Mouse (Mus musculus) adrenal gland, postnatal 36 days (tissue): ENCODE data around the gene Ppp3cb. TPM values are rescaled to one million over a fixed set of nuclear protein-coding genes. Genes with fewer than 3 reads are reported as not detected.

Source experiments
- DNase-seq, 2 experiments: peaks; one replicate each; pipeline ENCODE4 v3.0.0; 2021; ENCODE audit warnings: mixed read lengths in 1 of 2
- total RNA-seq, 2 experiments: library from RNA; stranded (reverse); gene quantifications; 2 replicates each; pipeline ENCODE4 v1.2.3; 2021

The Ppp3cb gene
- total RNA-seq, 2 experiments from 2014 or later: 66.8 to 67.6 TPM

DNA sequence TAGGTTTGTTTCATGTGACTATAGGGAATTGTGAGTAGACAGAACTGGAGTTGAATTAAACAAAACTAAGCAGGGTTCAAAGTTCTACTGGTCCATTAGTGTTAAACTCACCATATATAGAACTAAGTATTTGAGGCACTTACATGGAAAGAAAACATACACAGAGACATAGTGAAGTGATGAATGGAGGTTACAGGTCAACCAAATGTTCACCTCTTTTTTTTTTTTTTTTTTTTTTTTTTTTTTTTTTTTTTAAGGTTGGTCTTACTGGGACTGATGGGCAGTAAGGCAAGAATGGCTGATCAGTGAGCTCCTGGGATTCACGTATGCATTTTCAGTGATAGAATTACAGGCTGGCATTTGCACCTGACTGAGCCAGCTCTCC, 66.2 kb downstream of the Ppp3cb start:
- no peak for DNase-seq

DNA sequence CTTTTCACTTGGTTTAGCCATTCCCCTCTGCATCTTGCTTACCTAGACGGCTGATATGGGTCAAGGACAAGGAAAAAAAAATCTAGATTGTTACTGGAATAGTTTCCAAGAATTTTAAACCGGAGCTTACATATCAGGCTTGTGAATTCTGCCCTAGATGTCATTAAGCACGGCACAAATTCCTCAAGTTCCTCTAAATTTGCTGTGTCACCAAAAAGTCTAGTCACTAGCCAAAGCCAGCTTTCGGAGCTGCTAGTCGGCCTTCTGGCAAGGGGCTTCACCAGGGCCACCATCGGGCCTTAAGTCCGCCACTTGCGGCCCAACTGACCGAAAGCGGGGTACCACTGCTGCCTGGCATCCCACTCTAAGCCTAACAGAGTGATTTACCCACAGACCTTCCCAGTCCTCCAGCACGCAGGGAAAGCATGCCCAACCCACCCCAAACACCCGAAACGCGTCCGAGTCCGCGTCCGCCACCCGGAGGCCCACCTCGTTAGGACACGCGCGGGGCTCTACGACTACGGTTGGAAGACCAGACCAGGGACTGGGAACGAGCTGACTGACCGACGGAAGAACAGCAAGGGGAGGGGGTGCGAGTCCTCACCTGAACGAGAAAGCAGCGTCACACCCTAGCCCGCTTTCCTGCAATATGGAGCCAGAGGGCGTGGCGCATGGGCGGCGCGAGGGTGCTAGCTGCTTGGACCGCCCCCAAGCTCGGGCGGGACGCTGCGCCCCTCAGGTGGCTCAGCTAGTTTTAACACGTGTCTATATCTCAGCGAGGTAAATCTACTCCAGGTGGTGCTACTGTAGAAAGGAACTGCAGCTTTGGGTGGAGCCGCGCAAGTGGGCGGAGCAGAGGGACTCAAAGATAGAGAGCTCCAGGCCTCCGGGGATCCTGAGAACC, 66.8 kb downstream of the Ppp3cb start, which contains the start of gene Anxa7:
Gene Anxa7, minus strand, starts transcription at position 843 of the 904 bp plus-strand sequence.
- DNase-seq: peak; percentile 86 to 87

DNA sequence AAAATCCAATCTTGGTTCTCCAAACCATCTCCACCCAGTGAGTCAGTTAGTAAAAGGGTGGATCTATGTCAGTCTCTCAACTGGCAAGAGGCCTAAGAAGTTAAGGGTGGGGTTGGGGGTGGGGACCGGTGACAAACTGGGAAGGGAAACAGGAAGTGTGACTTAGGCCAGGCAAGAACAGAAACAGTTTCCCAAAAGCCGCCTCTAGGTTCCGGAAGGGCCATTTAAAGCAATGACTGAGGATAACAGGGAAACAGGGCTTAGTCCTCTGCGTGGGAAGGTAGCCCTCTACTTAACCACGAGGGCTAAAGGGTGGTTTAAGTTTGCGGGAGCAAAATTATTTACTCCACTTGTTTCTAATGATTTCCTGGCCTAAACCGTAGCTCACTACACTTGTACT, 67.6 kb downstream of the Ppp3cb start:
- DNase-seq: peak; percentile 54 to 67

DNA sequence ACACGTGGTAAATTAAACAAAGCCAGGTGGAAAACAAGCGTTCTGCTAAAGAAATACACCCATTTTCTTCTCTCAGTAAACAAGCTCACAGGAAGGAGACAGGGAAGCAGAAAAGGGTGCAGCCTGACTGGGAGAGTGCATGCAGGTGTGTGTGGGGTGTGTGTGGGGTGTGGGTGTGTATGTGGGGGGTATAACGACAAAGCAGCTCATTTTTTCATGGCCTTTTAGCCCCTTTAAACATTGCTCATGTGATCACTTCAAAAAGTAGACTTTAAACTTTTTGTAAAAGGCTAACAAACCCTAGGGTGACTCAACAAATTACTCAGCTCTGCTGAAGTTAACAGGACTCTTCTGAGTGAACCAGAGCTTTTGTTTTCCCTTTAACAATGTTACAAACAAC, 68.0 kb downstream of the Ppp3cb start:
- DNase-seq: no peak

DNA sequence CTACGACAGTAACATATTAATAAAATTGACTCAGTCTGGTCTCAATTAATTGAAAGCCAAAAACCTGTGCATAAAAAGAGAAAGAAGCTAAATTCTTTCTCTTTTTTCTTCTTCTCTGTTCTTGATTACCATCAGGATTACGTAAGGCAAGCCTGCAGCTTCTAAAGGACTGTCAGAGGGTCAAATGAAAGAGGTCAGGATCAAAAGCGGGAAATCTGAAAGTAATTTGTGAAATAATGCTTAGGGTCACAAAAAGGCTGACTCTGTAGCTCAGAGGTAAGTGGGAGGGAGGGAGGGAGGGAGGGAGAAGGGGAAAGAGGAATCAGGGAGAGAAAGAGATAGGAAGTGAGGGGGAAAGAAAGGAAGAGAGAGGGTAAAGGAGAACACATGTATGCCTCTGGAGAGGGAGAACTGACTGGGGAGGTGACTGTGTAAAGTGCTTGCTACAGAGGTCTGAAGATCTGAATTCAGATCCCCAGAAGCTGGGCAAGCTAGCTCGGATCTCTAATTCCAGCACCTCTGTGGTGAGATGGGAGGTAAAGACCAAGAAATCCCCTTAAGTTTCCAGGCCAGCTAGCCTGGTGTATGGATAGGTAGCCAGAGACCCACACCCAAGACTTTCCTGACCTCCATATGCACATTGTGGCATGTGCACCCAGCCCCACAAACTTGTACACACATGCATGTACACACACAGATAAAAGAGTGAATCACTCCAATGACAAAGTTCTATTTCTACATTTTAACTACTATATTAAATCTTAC, 68.9 kb downstream of the Ppp3cb start:
- no peak for DNase-seq

DNA sequence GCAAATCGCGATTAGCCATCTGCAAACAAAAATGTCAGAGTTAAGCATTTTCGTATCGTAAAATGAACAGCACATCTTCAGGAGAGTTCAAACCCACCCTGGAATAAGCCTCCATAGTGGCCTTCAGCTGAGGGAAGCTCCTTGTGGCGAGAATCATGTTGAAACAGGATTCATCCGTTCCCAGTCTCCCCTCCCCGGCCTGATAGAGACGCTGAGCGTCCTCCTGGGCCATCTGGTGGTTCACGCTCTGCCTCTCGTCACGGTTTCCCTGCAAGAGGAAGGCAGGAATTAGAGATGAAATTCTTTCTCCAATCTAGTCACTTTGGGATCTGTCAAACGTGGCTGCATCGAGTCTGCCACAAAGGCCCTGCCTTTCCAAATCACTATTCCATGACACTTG, 86.2 kb downstream of the Ppp3cb start:
- no peak for DNase-seq

DNA sequence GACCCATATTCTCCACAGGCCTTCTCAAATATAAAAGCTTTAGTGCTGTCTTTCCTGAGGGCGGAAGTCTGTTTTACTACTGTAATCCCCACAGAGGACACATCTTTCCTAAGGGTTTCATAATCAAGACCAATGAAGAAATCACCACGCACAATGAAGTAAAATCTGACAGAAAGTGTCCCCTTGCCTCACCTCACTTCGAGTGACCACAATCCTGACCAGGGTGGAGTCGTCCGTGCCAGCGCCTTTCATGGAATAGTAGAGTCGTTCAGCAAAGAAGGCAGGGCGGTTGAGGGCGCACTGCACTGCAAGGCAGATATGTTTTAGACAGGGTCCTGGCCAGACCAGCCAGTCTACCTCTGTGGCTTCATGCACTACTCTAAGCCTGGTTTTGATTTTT, 88.0 kb downstream of the Ppp3cb start:
- no peak for DNase-seq

DNA sequence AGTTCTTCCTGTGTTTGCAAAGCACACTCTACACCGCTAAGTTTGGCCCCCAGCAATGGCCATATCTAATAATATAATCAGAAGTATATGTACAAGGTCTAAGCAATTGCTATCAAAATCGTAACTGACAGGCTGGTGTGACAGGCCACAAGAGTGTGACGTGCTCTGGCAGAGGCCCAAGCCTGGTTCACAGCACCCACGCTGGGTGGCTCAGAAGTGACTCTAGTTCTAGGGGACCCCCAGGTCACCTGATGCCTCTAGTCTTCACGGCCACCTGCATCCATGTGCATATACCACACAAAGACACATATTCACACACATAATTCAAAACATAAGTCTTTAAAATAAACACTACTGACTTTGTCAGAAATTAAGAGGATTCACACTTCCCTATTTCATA, 93.4 kb downstream of the Ppp3cb start:
- no peak for DNase-seq

DNA sequence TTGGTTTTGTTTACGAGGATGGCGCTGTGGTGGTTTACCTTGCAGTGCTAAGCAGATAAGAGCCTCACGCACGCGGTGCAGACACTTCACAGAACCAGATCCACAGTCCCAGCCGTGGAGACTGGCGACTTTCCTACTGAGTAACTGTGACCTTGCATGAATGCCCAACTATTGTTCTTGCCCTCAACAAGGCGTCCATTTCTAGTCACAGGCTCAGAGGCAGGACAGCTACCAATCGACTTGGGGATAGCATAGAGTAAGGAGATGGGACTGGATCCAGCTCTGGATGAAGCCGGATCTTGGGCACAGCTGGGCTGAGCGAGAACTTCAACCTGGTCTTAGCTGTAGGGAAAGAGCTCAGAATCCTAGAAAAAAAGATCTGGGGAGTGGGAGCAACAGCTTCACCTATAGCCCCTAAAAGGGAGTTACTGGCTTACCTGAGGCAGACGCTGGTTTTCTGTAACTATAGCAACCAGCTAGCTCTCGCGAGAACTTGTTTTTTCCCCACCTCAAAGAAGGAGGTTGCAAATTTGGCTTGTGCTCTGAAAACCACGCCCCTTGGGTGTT, 94.5 kb downstream of the Ppp3cb start, which contains the start of gene Cfap70:
Gene Cfap70, minus strand, starts transcription at position 462 of the 567 bp plus-strand sequence.
- DNase-seq: peak; percentile 76 to 83

DNA sequence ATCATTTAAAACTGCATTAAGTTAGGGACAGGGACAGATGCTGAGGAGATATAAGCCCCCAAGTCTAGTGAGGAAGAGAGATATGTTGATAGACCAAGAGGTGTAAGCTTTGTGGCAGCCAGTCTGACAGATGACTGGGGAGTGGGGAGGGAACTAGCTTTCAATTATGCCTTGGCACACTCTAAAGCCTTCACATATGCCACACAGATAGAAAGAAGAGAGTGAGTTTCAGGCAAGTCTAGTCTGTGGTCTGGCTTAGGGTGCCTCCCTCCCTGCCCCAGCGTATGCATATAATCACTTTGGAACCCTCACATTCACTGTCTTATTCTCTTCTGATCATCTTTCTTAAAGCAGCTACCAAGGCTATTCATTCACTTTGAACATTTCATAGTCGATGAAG, 95.1 kb downstream of the Ppp3cb start:
- DNase-seq: no peak

Other genes with a start within 250 kb of the Ppp3cb start
- 10 to 100 TPM; 40.9 to 42.2 TPM for gene Ecd, start 198.5 kb downstream of the Ppp3cb start, total RNA-seq
- 10 to 100 TPM; 32.4 to 33.8 TPM for gene Fam149b, start 198.4 kb downstream of the Ppp3cb start, total RNA-seq
- gene Dnajc9, start 157.7 kb downstream of the Ppp3cb start, total RNA-seq: 10 to 100 TPM; 30.8 to 39.5 TPM
- gene Mrps16, start 152.9 kb downstream of the Ppp3cb start, total RNA-seq: 10 to 100 TPM; 70.9 to 73.6 TPM
- 1 to 10 TPM; 1.1 to 2.6 TPM for gene Cfap70, start 94.3 kb downstream of the Ppp3cb start, total RNA-seq
- 100 to 1,000 TPM; 108 to 119 TPM for gene Anxa7, start 66.4 kb downstream of the Ppp3cb start, total RNA-seq
- 1 to 10 TPM in 1 of 2 experiments, under 1 TPM in 1; 0.79 to 1.0 TPM for gene Mss51, start 49.7 kb downstream of the Ppp3cb start, total RNA-seq
- gene Usp54, start 94.5 kb upstream of the Ppp3cb start, total RNA-seq: 10 to 100 TPM; 14.1 to 14.6 TPM
- gene Myoz1, start 110.0 kb upstream of the Ppp3cb start, total RNA-seq: not detected
- under 1 TPM; 0.30 TPM for gene Synpo2l, start 121.8 kb upstream of the Ppp3cb start, total RNA-seq
- 100 to 1,000 TPM; 129 to 143 TPM for gene Sec24c, start 127.7 kb upstream of the Ppp3cb start, total RNA-seq
- gene Fut11, start 148.4 kb upstream of the Ppp3cb start, total RNA-seq: 10 to 100 TPM; 17.8 to 21.4 TPM
- 10 to 100 TPM; 82.0 to 94.3 TPM for gene Chchd1, start 156.4 kb upstream of the Ppp3cb start, total RNA-seq
- 100 to 1,000 TPM in 1 of 2 experiments, 10 to 100 TPM in 1; 97.8 to 135 TPM for gene Zswim8, start 161.0 kb upstream of the Ppp3cb start, total RNA-seq
- 10 to 100 TPM; 24.1 to 26.2 TPM for gene Ndst2, start 188.0 kb upstream of the Ppp3cb start, total RNA-seq
- 10 to 100 TPM; 45.8 to 54.6 TPM for gene Camk2g, start 247.5 kb upstream of the Ppp3cb start, total RNA-seq